Mouse (Mus musculus): Measurements from ENCODE around the gene Chp2. TPM values are rescaled to one million over a fixed set of nuclear protein-coding genes. Genes with fewer than 3 reads are reported as not detected.
A peak's percentile ranks its signal among the peaks of the same experiment; 100 is the strongest.

Chp2 gene
- polyA plus RNA-seq (2016; fragmentation: Nextera tagmentation; extraction: Ambion mirVana), result 0.22 and 0.51 TPM in 2 replicates

DNA sequence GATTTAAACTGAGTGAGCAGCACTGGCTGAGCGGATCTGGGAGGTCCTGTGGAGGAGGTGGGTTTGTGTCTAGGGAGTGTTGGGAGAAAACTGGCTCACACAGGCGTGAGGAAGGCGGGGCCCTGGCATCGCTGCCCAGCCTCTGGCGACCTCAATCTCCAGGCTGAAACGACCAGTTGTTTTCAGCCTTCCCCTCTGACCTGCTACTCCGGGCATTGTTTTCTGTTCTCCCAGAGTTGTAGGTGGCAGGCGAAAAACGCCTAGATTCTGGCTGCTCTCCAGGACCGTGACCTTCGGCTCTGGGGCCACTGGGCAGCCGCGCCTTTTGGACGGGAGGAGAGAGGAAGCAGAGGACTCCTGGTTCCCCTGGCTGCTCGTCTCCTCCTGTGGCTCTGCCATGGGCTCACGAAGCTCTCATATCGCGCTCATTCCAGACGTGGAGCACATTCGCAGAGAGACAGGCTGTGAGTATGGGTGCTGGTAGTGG, at the start of gene Chp2:
Gene Chp2 (plus strand): TSS at position 182 of the 487 bp plus-strand sequence.
- Histone ChIP-seq H3K27me3 (peaks cover 8% of the 10 kb centered on the region; the same call in 1 of the 2 replicates), H3K4me2 (replicated peaks) (peak within 1 kb of the TSS; percentile 37), H3K9ac (replicated peaks) (no peak within 1 kb of the TSS), H3K27ac (replicated peaks) (no peak within 1 kb of the TSS), H3K36me3 (no peaks in the 10 kb centered on the region), H3K4me1 (no peaks in the 10 kb centered on the region), H3K4me3 (no peak within 1 kb of the TSS), H3K9me3 (0 out of 2 replicates have a peak, but pooled peaks cover 4% of the 10 kb centered on the region)
- ATAC-seq (ENCODE audit: low FRiP score, low read depth), result no peak
- WGBS, result 25% methylated on average over 20 of the region's 20 CpGs

DNA sequence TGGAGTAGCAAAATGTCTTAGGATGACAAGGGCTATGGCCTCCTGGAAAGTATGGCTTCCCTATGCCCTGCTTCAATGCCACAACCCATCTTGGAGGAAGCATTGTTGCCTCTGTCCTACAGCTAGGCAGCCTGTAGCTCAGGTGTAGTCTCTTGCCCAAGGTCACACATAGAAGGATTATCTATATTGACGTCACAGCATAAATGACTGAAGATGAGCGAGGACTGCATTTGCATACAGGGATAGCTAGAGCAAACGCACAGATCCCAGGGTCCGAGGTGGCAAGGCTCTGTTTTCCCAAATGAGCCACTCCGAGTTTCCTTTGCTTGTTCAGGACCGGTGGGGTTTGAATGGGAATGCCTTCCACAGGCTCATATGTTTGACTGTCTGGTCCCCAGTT, 48.6 kb upstream of the Chp2 start:
- no peak for ATAC-seq (ENCODE audit: low FRiP score, low read depth)
- Histone ChIP-seq H3K4me1 (no peaks in the 10 kb centered on the region), H3K27ac (replicated peaks) (no peak overlapping the region), H3K27me3 (no peaks in the 10 kb centered on the region), H3K9me3 (no peaks in the 10 kb centered on the region), H3K4me3 (no peak overlapping the region), H3K36me3 (peaks cover 50% of the 10 kb centered on the region), H3K9ac (replicated peaks) (no peak overlapping the region), H3K4me2 (replicated peaks) (no peak overlapping the region)
- WGBS, result 78% methylated on average over 6 of the region's 6 CpGs

DNA sequence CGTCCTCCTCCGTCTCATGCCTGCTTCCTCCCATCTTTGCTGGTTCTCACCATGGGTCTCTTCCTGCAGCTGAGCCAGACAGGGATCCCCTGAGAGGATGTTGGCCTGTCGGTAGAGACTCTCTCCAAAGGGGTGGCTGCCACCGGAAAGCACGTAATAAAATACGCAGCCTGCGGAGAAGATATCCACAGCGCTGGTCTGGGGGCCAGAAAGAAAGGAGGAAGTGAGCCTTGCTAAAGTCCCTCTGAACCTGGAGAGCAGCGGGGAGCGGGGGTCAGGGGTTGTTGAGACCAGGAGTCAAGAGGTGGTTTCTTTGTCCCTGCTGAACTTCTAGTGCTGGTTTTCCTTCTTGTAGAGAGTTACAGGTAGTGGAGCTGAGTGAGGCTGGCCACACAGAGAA, 47.7 kb upstream of the Chp2 start:
- H3K9me3 ChIP-seq, result no peaks in the 10 kb centered on the region
- H3K4me1 ChIP-seq, result no peaks in the 10 kb centered on the region
- no peak overlapping the region for H3K4me2 ChIP-seq (replicated peaks)
- H3K27ac ChIP-seq (replicated peaks), result no peak overlapping the region
- H3K27me3 ChIP-seq, result no peaks in the 10 kb centered on the region
- peaks cover 41% of the 10 kb centered on the region for H3K36me3 ChIP-seq
- ATAC-seq (ENCODE audit: low FRiP score, low read depth), result no peak
- H3K9ac ChIP-seq (replicated peaks), result no peak overlapping the region
- no peak overlapping the region for H3K4me3 ChIP-seq
- WGBS, result 80% methylated on average over 10 of the region's 10 CpGs

DNA sequence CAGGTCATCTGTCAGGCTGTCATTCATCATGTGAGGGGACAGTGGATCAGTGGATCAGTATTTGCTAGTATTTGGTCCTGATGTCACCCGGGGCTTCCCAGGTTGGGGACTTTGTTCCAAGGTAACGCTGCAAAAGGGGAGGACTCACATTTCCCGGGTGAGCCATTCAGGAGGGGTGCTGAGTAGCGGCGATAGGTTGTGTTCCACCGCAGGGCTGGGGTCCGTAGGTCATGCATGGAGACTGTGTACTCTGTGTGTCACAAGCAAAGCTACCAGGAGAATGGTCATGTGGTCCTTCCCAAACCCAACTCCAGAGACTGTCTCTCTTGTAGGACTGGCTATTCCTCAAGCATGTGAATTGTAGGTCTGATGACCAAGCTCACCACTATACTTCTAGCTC, 38.6 kb upstream of the Chp2 start:
- no peak overlapping the region for H3K4me3 ChIP-seq
- no peak overlapping the region for H3K27ac ChIP-seq (replicated peaks)
- H3K36me3 ChIP-seq, result no peaks in the 10 kb centered on the region
- H3K9ac ChIP-seq (replicated peaks), result no peak overlapping the region
- H3K4me1 ChIP-seq, result no peaks in the 10 kb centered on the region
- no peak for ATAC-seq (ENCODE audit: low FRiP score, low read depth)
- no peak overlapping the region for H3K4me2 ChIP-seq (replicated peaks)
- H3K9me3 ChIP-seq, result no peaks in the 10 kb centered on the region
- 91% methylated on average over 7 of the region's 7 CpGs for WGBS
- H3K27me3 ChIP-seq, result no peaks in the 10 kb centered on the region

DNA sequence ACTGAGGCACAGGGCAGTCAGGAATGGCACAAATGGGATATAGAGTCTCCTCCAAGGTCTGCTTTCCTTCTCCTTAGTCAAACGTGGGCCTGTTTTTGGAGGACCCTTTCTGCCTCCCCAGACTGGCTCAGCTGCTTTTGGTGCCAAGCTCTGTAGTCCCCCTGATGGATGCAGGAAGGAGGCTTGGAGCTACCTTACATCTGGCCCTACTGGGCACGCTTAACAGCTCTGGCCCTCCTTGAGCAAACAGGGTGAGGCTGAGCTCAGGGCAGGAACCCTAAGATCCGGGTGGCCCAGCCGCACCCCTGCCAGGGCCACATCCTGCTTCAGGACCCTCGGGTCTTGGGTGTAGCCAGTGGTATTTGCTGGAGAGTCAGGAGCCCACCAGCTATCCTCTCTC, 34.7 kb upstream of the Chp2 start:
- 73% methylated on average over 5 of the region's 5 CpGs for WGBS
- Histone ChIP-seq H3K27ac (replicated peaks) (no peak overlapping the region), H3K4me3 (no peak overlapping the region), H3K9me3 (no peaks in the 10 kb centered on the region), H3K9ac (replicated peaks) (no peak overlapping the region), H3K4me1 (no peaks in the 10 kb centered on the region), H3K36me3 (no peaks in the 10 kb centered on the region), H3K27me3 (no peaks in the 10 kb centered on the region), H3K4me2 (replicated peaks) (no peak overlapping the region)
- ATAC-seq (ENCODE audit: low FRiP score, low read depth), result no peak

DNA sequence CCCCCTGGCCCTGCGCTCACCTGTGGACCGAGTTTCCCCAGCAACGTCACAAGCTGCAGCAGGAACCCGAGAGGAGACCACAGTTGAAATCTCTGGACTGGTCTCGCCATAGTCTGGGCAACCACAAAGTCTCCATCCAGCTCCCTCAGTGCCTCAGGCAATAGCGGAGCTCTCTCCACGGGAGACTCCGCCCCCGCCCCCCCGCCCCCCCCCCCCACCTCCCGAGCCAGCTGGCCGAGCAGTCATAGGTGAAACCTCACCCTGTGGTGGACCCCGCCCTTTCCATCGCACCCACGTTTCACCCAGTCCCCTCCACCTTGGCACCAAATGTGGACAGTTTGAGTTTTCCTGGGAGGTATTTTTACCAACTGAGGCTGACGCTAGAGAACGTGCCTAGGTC, 33.3 kb upstream of the Chp2 start, which contains the start of gene Ern2:
Gene Ern2 (minus strand): TSS at position 165 of the 400 bp plus-strand sequence.
- 39% methylated on average over 8 of the region's 17 CpGs for WGBS
- Histone ChIP-seq H3K4me2 (replicated peaks) (peak within 1 kb of the TSS; percentile 13; the same call in 1 of the 2 replicates), H3K4me3 (no peak within 1 kb of the TSS), H3K4me1 (no peaks in the 10 kb centered on the region), H3K9ac (replicated peaks) (no peak within 1 kb of the TSS), H3K36me3 (no peaks in the 10 kb centered on the region), H3K27ac (replicated peaks) (no peak within 1 kb of the TSS), H3K27me3 (no peaks in the 10 kb centered on the region), H3K9me3 (no peaks in the 10 kb centered on the region)
- no peak for ATAC-seq (ENCODE audit: low FRiP score, low read depth)

DNA sequence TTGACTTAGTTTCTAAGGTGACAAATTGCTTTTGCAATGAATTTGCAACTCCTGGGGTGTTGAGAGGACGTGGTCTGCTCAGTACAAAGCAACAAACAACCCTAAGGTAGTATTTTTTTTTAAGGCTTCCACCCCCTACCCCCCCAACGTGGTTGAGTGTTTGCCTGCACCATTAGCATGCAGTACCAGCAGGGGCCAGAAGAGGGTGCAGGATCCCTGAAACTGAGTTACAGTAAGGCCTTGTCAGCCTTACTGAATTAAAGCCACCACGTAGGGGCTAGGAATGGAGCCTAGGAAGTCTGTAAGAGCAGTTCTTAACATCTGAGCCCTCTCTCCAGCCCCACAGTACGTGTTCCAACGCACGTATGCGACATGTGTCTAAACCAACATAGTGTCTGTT, 29.8 kb upstream of the Chp2 start:
- ATAC-seq (ENCODE audit: low FRiP score, low read depth), result no peak
- no peaks in the 10 kb centered on the region for H3K4me1 ChIP-seq
- H3K9me3 ChIP-seq, result no peaks in the 10 kb centered on the region
- H3K4me3 ChIP-seq, result no peak overlapping the region
- 30% methylated on average over 7 of the region's 7 CpGs for WGBS
- no peak overlapping the region for H3K27ac ChIP-seq (replicated peaks)
- no peaks in the 10 kb centered on the region for H3K27me3 ChIP-seq
- no peaks in the 10 kb centered on the region for H3K36me3 ChIP-seq
- no peak overlapping the region for H3K4me2 ChIP-seq (replicated peaks)
- H3K9ac ChIP-seq (replicated peaks), result no peak overlapping the region

DNA sequence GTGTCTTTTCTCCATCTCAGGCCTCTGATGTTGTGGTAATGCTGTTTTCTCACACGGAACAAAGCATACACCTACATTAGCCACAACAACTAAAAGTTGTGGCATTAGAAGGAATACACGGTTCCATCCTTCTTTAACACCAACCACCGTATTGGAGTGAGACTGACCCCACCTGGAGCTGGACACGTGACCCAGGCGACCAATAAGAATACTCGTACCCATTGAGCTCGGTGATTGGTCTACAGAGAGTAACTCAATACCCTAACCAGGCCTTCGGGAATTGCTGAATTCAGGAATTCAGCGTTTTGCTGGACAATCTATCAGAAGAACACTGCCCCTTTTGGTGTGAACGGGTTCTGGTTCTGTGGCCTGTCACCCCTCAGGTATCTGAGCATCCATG, 28.2 kb upstream of the Chp2 start:
- 66% methylated on average over 10 of the region's 10 CpGs for WGBS
- Histone ChIP-seq H3K36me3 (no peaks in the 10 kb centered on the region), H3K9me3 (no peaks in the 10 kb centered on the region), H3K4me1 (no peaks in the 10 kb centered on the region), H3K4me2 (replicated peaks) (no peak overlapping the region), H3K4me3 (no peak overlapping the region), H3K9ac (replicated peaks) (no peak overlapping the region), H3K27ac (replicated peaks) (no peak overlapping the region), H3K27me3 (no peaks in the 10 kb centered on the region)
- ATAC-seq (ENCODE audit: low FRiP score, low read depth), result no peak

DNA sequence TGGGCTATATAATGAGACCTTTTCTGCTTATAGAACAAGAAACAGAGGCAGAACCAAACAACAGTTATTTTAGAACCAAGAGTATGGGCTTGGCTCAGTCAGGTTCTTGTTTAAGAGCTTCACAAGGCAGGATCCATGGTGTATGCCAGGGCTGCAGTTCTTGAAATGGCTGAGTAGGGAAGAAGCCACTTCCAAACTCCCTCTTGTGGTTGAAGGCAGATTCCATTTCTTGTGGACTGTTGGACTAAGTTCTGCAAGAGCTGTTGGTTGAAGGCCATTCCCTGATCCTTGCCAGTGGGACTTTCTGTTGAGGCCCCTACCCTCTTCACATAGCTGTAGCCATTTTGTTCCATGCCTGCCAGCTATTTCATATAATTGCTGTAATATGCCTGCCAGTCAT, 25.4 kb upstream of the Chp2 start:
- H3K27me3 ChIP-seq, result no peaks in the 10 kb centered on the region
- H3K4me2 ChIP-seq (replicated peaks), result no peak overlapping the region
- no peak for ATAC-seq (ENCODE audit: low FRiP score, low read depth)
- H3K9ac ChIP-seq (replicated peaks), result no peak overlapping the region
- no peaks in the 10 kb centered on the region for H3K36me3 ChIP-seq
- H3K4me3 ChIP-seq, result no peak overlapping the region
- H3K4me1 ChIP-seq, result no peaks in the 10 kb centered on the region
- no peaks in the 10 kb centered on the region for H3K9me3 ChIP-seq
- H3K27ac ChIP-seq (replicated peaks), result no peak overlapping the region

DNA sequence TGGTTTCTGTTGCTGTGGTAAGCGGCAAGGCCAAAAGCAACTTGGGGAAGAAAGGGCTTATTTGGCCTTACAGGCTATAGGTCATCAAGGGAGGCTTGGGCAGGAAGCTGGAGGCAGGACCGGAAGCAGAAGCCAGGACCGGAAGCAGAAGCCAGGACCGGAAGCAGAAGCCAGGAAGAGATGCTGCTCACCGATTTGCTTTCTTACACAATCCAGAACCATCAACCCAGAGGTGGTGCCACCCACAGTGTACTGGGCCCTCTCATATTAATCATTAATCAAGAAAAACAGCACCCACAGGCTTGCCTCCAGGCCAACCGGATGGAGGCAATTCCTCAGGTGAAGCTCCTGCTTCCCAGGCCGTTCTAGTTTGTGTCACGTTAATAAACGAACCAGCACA, 22.5 kb upstream of the Chp2 start:
- Histone ChIP-seq H3K4me1 (no peaks in the 10 kb centered on the region), H3K4me2 (replicated peaks) (no peak overlapping the region), H3K27ac (replicated peaks) (no peak overlapping the region), H3K9ac (replicated peaks) (no peak overlapping the region), H3K36me3 (no peaks in the 10 kb centered on the region), H3K9me3 (no peaks in the 10 kb centered on the region), H3K4me3 (no peak overlapping the region), H3K27me3 (no peaks in the 10 kb centered on the region)
- WGBS, result 88% methylated on average over 9 of the region's 9 CpGs
- ATAC-seq (ENCODE audit: low FRiP score, low read depth), result no peak

DNA sequence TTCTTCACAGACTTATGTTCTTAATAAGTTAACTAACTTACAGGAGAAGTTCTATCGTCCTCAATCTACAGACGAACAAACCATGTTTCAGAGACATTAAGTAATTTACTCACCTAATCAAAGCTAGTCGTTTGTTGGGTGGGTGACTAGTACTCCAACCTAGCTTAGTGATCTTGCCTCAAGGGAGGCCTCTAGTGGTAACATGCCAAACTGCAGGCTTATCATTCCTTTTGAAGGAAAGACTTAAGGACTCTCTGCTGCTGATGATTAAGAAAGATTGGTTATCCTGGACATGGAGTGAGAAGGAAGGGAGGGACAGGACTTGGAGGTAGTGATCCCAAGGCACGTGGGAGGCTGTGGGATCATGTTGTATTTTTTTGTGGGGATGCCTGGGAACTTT, 22.0 kb upstream of the Chp2 start:
- 39% methylated on average over 4 of the region's 4 CpGs for WGBS
- no peaks in the 10 kb centered on the region for H3K36me3 ChIP-seq
- no peak overlapping the region for H3K9ac ChIP-seq (replicated peaks)
- H3K4me3 ChIP-seq, result no peak overlapping the region
- H3K27me3 ChIP-seq, result no peaks in the 10 kb centered on the region
- H3K9me3 ChIP-seq, result no peaks in the 10 kb centered on the region
- H3K27ac ChIP-seq (replicated peaks), result no peak overlapping the region
- H3K4me1 ChIP-seq, result no peaks in the 10 kb centered on the region
- ATAC-seq (ENCODE audit: low FRiP score, low read depth), result no peak
- H3K4me2 ChIP-seq (replicated peaks), result no peak overlapping the region

DNA sequence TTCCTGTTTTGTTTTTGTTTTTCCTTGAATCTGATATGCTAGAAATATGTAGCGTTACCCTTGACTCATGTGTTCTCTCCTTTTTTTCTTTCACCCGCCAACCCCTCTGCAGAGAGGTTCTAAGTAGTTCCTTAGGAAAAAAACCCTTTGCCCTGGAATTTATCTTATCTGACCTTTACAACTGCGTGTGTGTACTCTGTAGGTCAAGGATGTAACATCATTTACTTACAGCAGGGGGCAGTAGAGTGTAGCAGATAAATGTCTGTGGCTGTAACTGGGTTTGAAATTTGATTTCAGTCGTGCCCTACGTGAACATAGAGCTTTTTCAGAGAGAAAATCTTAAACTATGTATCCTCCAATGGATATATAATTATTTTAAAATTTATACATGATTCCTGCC, 20.0 kb upstream of the Chp2 start:
- Histone ChIP-seq H3K9me3 (no peaks in the 10 kb centered on the region), H3K4me2 (replicated peaks) (no peak overlapping the region), H3K27ac (replicated peaks) (no peak overlapping the region), H3K36me3 (no peaks in the 10 kb centered on the region), H3K4me3 (no peak overlapping the region), H3K27me3 (no peaks in the 10 kb centered on the region), H3K9ac (replicated peaks) (no peak overlapping the region), H3K4me1 (no peaks in the 10 kb centered on the region)
- no peak for ATAC-seq (ENCODE audit: low FRiP score, low read depth)
- WGBS, result 32% methylated on average over 5 of the region's 5 CpGs

DNA sequence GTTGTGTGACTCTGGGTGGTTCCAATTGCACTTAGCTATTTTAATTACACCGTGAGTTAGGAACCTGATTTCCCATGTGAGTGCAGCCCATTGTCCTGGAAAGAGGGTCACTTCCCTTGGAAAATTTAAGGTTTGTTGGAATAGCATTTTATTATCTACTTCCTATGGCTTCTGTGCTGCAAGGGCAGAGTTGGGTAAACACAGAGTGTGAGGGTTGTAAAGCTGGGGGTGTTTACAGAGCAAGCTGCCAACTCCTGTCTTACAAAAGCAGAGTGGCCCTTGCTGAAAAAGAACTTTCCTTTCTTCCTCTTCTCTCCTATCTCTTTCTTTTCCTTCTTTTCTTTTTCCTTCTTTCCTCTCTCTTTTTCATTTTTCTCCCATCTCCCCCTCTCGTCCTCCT, 15.4 kb upstream of the Chp2 start:
- no peak for ATAC-seq (ENCODE audit: low FRiP score, low read depth)
- Histone ChIP-seq H3K27ac (replicated peaks) (no peak overlapping the region), H3K4me1 (no peaks in the 10 kb centered on the region), H3K9ac (replicated peaks) (no peak overlapping the region), H3K4me3 (no peak overlapping the region), H3K4me2 (replicated peaks) (no peak overlapping the region), H3K9me3 (no peaks in the 10 kb centered on the region), H3K36me3 (no peaks in the 10 kb centered on the region), H3K27me3 (no peaks in the 10 kb centered on the region)
- 67% methylated on average over 2 of the region's 2 CpGs for WGBS
